Mouse (Mus musculus) left cerebral cortex, postnatal 14 days (tissue): ENCODE results near the gene Sec22b. TPM values are rescaled to one million over a fixed set of nuclear protein-coding genes. Genes with fewer than 3 reads are reported as not detected.

ENCODE experiments used
- DNase-seq, 2 experiments: peaks; one replicate each; pipeline ENCODE4 v3.0.0; 2021 to 2022; ENCODE audit warnings: low spot score in 2 of 2, mixed read lengths in 1 of 2
- intact Hi-C: fragments of 180-260 bp; cut with DNase I; formaldehyde crosslinking; loops from one replicate; pipeline ENCODE4 v1.15.1; 2025
- total RNA-seq, 2 experiments: library from RNA; stranded (reverse); gene quantifications; 2 replicates each; pipeline ENCODE4 v1.2.3; 2021

The Sec22b gene
- total RNA-seq, 2 experiments from 2014 or later: 69.4 to 69.5 TPM

DNA sequence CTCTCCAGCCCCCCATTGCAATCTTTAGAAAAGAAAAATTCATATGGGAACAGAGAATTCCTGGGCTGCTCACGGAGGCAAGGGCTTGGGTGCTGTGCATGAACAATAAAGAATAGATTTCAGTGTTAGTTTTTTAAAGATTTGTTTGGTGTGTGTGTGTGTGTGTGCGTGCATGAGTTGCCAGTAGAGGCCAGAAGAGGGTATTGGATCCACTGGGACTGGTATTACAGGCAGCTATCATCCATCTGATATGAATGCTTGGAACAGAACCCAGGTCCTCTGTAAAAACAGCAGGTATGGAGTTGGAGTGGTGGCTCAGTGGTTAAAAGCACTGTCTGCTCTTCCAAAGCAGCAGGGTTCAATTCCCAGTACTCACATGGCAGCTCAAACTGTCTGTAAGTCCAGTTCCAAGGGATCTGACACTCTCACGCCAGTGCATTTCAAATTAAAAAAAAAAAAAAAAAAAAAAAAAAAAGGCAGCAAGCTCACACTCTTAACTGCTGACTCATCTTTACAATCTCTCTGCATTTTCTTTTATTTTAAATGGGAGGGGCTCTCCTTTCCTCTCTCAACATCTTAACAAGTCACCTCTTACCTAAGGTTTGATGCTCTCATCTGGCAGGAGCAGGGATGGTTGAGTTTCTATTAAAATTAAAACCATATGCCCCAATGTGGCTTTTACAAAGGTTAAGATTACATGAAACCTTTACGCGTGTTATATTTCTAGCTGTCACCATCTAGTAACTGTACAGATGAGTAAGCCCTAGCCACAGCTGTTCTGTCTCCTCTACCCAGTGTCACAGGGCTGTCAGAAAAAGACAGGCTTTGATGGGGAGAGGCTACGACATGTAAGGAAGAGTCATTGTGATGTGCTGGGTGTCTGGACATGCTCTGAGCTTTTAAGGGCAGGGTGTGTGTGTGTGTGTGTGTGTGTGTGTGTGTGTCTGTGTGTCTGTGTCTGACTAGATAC lies 33.6 kb downstream of the Sec22b start:
- no peak for DNase-seq
- intact Hi-C loops: loop anchor here (5.0 kb wide), 1 partner anchor 78 kb away; the partner anchor contains the start of gene Notch2

- intact Hi-C loops: no loop called here
- DNase-seq: no peak
Observed at GRCm38 (mm10) chr3:97937068-97937944, 36.3 kb downstream of the Sec22b start.

- DNase-seq: no peak
- intact Hi-C loops: no loop called here
Observed at GRCm38 (mm10) chr3:97937945-97938266, 36.9 kb downstream of the Sec22b start.

GRCm38 (mm10) chr3:97938814-97939526 lies 38.0 kb downstream of the Sec22b start:
- intact Hi-C loops: no loop called here

DNA sequence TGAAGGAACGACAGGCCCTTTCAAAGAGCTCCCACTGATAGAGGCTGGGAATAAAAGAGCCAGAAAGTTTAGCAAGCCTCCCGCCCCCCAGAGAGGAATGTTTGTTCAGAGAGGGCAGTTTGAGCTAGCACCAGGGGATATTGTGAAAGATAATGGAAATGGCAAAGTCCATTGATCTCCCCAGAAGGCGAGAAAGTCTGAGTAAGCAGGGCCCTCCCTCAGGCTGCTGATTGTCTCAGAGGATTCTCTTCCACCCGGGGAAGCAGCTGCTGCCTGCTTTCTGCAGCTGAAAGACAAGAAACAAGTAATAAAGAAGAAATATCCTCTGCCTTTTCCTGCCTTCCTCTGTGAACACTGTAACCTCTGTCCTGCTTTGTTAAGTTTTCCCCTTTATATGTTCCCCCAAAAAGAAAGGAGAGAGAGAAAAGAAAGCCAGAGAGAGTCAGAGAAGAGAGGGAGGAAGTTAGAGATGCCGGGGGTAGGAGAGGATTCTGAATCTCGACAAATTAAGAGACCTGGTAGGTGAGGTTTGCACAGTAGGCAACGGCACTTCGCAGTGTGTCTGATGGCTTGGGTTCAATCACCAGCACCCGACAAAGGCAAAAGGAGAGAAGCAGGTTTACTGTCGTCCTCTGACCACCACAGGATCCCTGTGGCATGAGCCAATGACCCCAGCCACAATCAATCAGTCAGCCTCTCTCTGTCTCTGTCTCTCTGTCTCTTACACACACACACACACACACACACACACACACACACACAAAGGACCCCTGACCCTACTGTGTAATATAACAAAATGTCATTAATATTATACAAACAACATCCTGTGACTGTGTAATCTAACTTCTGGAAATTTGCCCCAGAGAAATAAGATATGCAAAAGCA lies 38.9 kb downstream of the Sec22b start:
- intact Hi-C loops: no loop called here
- no peak for DNase-seq

More at GRCm38 (mm10) chr3:97938814-97939526, 38.0 kb downstream of the Sec22b start:
- no peak for DNase-seq

- no peak for DNase-seq
Observed at GRCm38 (mm10) chr3:97940511-97941204, 39.7 kb downstream of the Sec22b start.

DNA sequence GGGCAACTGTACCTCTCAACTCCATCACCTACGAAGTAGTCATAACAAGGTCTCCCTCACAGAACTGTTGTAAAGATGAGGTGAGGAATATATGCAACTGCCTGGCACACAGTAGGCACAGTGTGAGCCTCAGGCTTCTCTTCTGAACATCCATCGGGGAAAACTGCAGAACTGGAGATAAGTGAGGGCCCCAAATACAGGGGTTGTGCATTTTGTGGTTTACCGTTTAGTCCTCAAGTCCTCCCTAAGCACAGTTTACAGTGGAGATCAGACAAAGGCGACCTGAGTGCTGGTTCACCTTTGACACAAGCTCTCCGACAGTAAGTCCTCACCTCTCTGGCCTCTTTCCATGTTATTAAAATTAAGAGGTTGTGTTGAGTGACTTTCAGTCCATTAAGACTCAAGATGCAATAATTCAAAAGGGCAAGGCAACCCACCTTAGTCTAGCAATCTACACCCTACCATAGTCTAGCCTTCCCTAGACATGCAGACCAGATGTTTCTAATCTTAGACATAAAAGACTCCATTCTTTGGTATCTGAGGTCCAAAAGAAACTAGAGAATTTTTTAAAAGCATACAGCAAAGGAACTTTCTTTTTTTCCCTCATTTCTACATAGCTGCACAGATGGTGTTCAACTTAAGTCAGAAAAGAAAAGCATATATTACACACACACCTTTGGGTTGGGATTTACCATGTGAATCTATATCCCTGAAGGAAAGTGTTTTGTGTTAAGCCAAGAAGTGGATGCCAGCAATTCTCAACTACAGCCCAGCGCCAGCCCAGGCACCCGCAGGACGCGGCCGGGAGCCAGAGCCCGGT lies 40.7 kb downstream of the Sec22b start:
- DNase-seq: no peak
- intact Hi-C loops: no loop called here

More at GRCm38 (mm10) chr3:97940511-97941204, 39.7 kb downstream of the Sec22b start:
- intact Hi-C loops: no loop called here

DNA sequence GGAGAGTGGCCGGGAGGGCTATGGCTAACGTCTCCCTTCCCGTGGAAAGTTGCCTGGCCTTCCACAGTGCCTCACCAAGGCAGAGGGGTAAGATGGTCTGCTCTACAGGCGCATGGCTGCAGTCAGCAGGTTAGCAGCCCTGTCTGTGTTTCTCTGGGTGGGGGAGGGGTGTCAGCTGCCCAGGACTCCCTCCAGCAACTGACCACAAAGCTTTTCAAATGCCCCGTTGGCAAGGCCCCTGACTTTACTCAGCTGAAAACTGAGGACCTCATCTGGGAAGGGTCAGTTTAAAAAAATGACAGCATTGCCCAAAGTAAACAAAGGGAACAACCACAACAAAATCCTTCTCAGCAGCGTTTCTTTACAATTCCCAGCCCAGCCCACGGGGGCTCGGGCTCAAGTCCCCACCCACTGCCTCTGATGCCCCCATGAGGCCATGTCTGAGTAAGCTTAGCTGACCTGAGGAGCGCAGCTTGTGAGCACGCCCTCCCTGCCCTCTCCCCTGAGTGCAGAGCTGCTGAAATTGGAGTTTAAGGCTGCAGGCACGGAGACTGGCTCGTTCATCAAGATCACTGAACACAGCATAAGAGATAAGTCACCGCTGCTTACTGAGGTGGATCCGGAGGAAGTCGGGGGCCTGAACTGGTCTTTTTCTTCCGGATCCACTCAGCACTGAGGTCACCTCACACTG lies 41.4 kb downstream of the Sec22b start:
- no peak for DNase-seq
- intact Hi-C loops: no loop called here

DNA sequence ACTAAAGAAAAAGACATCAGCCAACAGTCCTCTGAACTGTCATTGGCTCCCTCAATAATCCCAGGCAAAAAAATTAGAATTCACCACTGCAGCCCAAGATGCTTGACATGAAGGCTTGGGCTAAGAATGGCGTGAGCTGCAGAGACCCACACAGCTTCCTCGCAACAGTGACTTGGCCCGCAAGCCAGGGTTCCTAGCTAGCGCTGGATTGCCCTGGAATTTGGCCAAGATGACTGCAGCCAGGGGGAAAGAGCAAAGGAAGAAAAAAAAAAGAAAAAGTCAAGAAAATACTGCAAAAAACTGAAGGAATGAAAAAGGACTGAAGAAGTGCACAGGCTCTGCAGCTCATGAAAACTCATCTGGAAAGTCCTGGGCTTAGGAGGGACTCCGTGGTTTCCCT lies 43.5 kb downstream of the Sec22b start:
- intact Hi-C loops: no loop called here

DNA sequence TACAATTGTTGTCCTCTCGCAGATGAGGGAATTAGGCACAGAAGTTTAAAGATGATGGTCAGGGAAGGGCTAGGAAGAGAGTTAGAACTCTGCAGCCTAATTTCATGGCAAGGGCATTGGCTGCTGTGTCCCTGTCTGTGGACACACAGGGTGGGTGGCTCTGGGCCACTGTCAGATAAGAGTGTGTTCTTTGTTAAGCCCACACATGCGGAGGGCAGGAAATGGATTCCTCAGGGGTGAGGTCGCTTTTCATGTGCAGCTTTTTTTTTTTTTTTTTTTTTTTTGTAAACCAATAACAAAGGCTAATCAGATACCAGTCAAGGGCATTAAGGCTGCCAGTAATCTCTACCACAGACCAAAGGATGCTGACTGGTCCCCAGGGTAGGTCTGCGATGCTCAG lies 45.4 kb downstream of the Sec22b start:
- intact Hi-C loops: no loop called here
- no peak for DNase-seq

More for the DNA sequence above, 43.5 kb downstream of the Sec22b start:
- no peak for DNase-seq

- DNase-seq: no peak
- intact Hi-C loops: no loop called here
Observed at GRCm38 (mm10) chr3:97948518-97948917, 47.5 kb downstream of the Sec22b start.

DNA sequence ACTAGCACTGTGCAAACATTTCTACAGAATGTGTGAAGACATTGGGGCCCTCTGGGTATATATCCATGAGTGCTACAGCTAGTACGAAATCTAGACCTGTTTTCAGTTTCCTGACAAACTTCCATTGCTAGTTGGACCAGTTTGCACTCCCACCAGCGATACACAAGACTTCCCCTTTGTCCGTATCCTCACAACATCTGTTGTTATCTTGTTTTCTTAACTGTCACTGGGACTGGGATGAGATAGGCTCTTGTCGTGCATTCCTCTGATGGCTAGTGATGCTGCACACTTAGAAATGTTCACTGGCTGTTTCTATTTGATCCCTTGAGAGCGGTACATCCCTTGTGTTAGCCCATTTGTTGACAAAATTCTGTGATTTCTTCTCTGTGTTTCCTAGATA lies 49.0 kb downstream of the Sec22b start:
- DNase-seq: no peak
- intact Hi-C loops: no loop called here

DNA sequence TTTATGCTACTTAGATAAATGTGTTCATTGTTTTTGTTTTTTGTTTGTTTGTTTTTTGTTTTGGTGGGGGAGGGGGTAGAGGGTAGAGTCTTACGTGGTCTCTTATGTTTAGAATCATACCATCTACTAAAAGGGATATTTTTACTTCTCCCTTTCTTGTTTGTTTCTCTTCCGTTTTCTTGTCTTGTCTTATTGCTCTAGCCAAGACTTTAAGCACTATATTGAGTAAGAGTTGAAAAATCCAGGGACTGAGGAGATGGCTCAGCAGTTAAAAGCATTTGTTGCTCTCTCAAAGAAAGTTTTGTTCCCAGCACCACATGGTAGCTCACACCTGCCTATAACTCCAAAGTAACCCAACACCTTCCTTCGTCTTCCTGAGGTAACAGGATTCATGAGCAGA lies 50.1 kb downstream of the Sec22b start:
- intact Hi-C loops: no loop called here
- no peak for DNase-seq

- intact Hi-C loops: no loop called here
- DNase-seq: no peak
Observed at GRCm38 (mm10) chr3:97953196-97953595, 52.2 kb downstream of the Sec22b start.

GRCm38 (mm10) chr3:97956322-97956721 lies 55.3 kb downstream of the Sec22b start:
- intact Hi-C loops: no loop called here
- DNase-seq: no peak

GRCm38 (mm10) chr3:97956926-97957325 lies 55.9 kb downstream of the Sec22b start:
- DNase-seq: no peak
- intact Hi-C loops: no loop called here
